Mouse (Mus musculus) cerebellum, adult 9-10 months (tissue): ENCODE results near the gene Anxa11.
"Not testable (repeated sequence)": the region's sequence is repeated elsewhere in the genome, so short reads cannot be mapped to it uniquely, and the experiment has no call there.

Source experiments
- DNase-seq: peaks from one replicate; pipeline ENCODE4 v3.0.0; 2022

Gene Anxa11

GRCm38 (mm10) chr14:25841991-25842687, at the start of gene Anxa11:
TSS of gene Anxa11 (plus strand) at chr14:25842156.
- DNase-seq: peak; percentile 58

GRCm38 (mm10) chr14:25794331-25794730, 47.6 kb upstream of the Anxa11 start:
- no peak for DNase-seq

DNA sequence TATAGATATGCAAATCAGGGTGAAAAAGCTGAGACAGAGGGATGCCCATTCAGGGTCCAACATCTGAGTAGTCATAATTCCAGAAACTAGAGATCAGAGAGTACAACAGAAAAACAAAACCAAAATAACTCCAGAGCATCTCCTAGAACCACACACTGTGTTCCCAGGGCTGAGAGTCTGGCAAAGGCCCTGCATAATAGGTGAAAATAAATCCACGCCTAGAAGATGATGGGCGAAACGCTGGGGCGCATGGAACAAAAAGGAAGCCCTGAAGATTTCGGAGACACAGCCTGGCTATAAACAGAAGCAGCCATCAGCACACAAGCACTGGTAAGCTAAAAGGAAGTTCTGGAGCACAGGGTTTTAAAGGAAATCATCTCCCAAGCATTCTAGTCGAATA, 46.9 kb upstream of the Anxa11 start:
- DNase-seq: no peak

DNA sequence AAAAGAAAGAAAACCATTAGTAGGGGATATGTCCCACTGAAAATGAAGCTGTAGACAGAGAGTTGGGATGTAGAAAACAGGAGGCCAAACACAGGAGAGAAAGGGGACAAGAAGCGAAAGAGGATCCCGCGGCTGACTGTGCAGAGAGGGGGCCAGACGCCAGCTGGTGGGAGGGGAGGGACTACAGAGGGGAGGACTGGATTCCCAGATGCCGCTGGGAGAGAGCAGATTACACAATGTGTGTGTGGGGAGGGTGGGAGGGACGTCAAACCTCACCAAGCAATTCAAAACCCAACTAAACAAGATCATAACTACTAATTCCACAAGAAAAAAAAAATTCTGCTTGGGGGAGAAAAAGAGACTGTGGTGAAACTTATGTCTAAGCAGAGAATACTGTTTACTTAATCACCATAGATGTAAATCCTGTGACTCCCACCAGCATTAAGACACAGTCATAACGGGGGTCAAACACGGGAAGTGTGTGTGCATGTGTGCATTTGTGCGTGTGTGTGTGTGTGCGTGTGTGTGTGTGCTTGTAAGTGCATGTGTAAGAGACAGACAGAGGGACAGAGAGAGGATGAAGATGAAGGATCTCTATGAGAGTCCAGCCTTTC, 46.3 kb upstream of the Anxa11 start:
- DNase-seq: no peak

GRCm38 (mm10) chr14:25796619-25797018, 45.3 kb upstream of the Anxa11 start:
- no peak for DNase-seq

GRCm38 (mm10) chr14:25800166-25800960, 41.6 kb upstream of the Anxa11 start:
- peak; percentile 72 for DNase-seq

DNA sequence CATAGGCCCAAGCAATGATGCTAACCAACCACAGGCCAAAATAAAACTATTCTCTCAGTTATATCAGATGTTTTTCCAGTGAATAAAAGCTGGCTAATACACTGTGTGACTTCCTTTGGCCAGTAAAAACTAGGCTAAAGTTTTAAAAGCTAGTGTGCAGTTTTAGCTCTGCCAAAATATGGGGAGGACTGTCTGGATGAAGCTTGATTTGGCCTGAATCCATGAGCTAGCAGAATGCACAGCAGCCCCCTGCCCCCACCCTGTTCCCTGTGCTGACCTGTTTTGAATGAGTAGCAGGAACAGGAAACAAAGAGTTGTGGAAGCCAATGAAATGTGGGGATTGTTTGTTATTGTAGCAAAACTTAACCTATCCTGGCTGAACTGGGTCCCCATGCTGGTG, 39.4 kb upstream of the Anxa11 start:
- no peak for DNase-seq

DNA sequence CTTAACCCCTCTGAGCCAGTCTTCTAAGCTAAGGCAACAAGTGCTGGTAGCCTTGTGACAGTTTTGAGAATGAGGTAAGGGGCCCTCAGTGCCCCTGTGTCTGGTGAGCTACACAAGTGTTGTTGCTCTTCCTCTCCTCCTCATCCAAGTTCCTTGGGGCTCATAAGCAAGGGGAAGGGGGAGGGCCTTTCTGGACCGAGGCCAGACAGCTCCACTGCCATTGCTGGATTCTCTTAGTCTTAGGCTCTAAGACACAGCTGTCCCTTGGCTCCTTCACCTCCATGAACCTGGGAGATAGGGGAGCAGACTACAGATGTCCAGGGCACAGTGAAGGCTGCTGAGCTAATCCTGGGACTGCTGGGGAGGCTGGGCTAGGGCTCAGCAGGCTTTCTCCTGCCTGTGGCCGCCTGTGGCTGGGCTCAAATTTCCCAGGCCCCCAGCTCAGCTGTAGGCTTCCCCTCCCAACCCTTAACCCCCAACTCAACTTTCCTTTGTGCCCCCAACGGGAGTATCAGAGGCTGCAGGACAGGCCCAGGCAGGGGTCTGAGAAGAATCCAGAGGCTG, 38.6 kb upstream of the Anxa11 start:
- no peak for DNase-seq

DNA sequence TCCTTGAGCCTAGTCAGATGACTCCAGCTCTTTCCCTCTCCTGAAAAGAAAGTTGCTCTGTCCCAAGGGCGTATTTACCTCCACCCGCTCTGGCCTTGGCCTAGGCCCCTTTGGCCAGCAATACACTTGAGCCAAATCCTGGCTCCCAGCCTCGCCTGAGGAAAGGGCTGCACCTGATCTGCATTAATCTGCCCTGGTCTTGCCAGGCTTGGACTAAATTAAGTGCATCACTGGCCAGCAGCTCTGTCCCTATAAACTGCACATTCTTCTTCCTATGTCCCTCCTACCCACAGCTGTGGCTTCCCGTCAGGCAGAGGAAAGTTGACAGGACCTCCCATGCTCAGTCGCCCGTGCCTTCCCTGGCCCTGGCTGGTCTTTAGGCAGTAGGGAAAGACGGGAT, 36.1 kb upstream of the Anxa11 start:
- peak; percentile 15 for DNase-seq

- DNase-seq: no peak
Measured at GRCm38 (mm10) chr14:25806561-25806960, 35.4 kb upstream of the Anxa11 start.

DNA sequence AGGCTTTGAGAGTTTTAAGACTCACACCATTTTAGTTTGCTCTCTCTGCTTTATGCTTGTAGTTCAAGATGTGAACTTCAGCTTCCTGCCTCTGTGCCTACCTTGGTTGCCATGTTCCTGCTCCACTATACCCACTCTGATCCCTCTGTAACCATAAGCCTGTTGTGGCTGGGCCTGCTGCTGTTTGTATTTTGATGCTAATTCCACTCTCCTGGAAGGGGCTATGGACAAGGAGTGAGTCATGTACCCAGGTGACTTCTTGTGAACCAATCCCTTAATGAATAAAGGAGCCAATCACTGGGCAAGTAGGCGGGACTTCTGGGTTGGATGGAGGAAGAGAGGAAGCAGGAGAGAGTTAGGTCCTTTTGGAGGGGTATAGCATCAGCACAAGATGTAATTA, 30.9 kb upstream of the Anxa11 start:
- not testable (repeated sequence) for DNase-seq

GRCm38 (mm10) chr14:25814140-25814539, 27.8 kb upstream of the Anxa11 start:
- no peak for DNase-seq

- peak; percentile 67 for DNase-seq
Measured at GRCm38 (mm10) chr14:25816416-25816815, 25.5 kb upstream of the Anxa11 start.

DNA sequence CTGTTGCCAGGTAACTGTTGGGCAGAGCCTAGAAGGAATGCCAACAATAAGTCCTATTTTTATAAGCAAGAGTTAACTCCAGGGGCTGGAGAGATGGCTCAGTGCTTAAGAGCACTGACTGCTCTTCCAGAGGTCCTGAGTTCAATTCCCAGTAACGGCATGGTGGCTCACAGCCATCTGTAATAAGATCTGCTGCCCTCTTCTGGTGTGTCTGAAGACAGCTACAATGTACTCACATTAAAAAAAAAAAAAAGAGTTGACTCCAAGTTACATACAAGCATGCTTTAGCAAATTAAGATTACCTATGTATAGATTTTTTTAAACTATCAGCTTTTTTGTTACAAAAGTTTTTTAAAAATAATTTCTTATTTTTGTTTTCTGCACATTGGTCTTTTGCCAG, 19.4 kb upstream of the Anxa11 start:
- DNase-seq: no peak

- no peak for DNase-seq
Measured at GRCm38 (mm10) chr14:25824995-25825394, 17.0 kb upstream of the Anxa11 start.

- DNase-seq: no peak
Measured at GRCm38 (mm10) chr14:25825880-25826626, 15.9 kb upstream of the Anxa11 start.

DNA sequence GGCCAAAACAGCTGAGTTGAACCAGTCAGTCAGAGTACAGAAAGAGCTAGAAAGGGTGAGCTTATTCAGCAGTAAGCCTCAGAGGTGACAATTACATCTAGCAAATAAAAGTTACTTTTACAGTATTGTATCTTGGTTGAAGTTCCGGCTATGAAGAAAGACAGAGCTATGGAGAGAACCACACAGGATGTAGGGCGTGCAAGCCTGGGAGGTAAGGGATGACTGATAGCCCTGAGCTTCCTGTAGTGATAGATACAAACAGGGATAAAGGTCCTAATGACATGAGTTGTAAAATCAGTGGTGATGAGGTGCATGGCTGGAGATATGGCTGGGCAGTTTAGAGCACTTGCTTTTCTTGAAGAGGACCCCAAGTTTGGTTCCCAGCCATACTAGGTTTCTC, 15.1 kb upstream of the Anxa11 start:
- no peak for DNase-seq

DNA sequence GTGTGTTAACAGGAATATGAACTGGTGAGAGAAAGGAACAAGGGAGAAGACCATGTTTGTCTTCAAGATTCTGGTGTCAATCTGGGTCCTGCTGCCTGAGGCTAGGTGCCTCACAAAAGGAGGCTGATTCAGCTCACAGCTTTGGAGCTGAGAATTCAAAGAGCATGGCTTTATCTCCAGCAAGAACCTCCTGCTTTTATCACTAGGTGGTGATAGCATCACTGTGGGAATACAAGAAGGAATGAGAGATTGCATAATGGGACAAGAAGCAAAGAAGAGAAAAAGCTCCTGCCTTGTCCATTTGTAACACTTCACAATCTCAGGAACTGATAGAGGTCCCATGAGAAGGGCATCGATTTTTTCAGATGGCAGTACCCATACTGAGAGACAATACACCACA, 10.6 kb upstream of the Anxa11 start:
- DNase-seq: no peak

DNA sequence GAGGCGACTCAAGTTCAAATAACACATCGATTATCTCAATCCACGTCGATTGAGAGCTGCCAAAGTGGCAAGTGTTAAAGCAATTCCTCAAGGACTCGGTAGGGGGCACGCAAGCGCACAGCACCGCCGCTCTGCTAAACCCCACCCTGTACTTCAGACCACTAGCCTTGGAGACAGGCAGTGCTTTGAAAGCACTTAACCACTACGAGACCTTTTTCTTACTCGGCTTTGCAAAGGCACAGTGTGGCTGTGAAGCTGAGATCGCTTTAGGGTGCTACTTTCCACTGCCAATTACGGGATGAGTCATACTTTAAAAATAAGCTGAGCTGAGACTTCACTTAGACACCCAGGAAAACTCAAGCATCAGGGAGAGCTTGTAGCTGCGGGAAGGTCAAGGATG, 9.7 kb upstream of the Anxa11 start:
- peak; percentile 34 for DNase-seq

DNA sequence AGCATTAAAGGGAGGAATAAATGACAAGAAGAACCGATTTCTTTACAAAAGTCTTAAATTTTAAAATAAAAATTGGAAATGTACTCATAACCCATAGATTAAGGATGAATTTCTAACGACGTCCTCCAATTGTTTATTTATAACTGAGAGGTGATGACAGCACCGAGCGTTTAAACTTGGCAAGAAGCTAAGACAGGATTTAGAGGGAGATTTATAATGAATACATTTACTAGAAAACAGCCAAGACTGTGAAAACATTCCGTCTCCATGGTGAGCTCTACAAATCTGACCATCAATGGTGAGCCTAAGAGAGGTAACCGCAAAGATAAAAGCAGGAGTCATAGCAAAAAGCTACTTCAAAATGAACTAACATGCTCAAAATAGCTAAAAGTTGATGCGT, 3.5 kb upstream of the Anxa11 start:
- no peak for DNase-seq

- DNase-seq: no peak
Measured at GRCm38 (mm10) chr14:25839791-25840190, 2.2 kb upstream of the Anxa11 start.

DNA sequence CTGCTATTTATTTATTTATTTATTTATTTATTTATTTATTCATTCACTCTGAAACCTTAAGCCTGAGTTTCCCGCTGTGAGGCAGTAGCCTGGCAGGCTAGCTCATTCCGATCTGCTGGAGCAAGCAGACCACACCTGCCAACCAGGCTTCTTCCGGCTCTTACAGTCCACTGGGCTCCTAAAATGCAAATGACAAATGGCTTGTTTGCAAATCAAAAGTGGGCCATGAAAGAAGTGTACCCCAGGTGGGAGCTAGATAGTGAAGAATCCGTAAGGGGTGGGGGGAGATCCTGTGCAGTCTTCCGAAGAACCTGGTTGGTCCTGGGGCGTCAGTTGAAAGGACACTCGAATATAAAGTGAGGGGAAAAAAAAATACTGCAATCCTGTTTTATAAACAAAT, 995 bp upstream of the Anxa11 start:
- no peak for DNase-seq

DNA sequence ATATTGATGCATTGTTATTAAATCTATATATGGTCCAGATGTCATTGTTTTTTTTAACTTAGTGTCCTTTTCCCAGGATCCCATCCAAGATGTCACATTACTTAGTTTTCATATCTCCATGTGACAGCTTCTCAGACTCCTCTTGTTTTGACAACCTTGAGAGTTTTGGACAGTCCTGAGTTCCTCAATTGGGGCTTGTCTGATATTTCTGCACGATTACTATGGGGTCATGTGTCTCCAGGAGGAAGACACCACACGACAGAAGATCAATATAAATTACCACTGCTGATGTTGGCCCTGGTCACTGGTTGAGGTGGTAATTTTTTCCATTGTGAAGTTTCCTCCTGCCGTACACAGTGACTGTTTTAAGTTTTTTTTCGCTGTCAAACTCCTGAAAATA, 377 bp upstream of the Anxa11 start:
- no peak for DNase-seq
